Mouse (Mus musculus) heart, adult 9 months (tissue): ENCODE data around the gene Pdzk1ip1.

Experiments used
- DNase-seq, 2 experiments: peaks; one replicate each; pipeline ENCODE4 v3.0.0; 2022; ENCODE audit warnings: low spot score in 2 of 2

Gene Pdzk1ip1

GRCm38 (mm10) chr4:115075204-115075915 lies 13.1 kb upstream of the Pdzk1ip1 start:
- DNase-seq, result peak; percentile 49 to 74

GRCm38 (mm10) chr4:115078892-115079820 lies 9.4 kb upstream of the Pdzk1ip1 start:
- DNase-seq, result peak in 1 of 2 experiments; percentile 40

- DNase-seq, result no peak
Observed at GRCm38 (mm10) chr4:115079821-115080349, 8.6 kb upstream of the Pdzk1ip1 start.

GRCm38 (mm10) chr4:115083031-115083430 lies 5.5 kb upstream of the Pdzk1ip1 start:
- DNase-seq, result no peak

- DNase-seq, result peak; percentile 35 to 52
Observed at GRCm38 (mm10) chr4:115085522-115086095, 2.9 kb upstream of the Pdzk1ip1 start.

GRCm38 (mm10) chr4:115086257-115086656 lies 2.3 kb upstream of the Pdzk1ip1 start:
- no peak for DNase-seq

- no peak for DNase-seq
Observed at GRCm38 (mm10) chr4:115086763-115087415, 1.6 kb upstream of the Pdzk1ip1 start.

- DNase-seq, result no peak
Observed at GRCm38 (mm10) chr4:115090592-115090991, 2.1 kb downstream of the Pdzk1ip1 start.

- DNase-seq, result no peak
Observed at GRCm38 (mm10) chr4:115091806-115092205, 3.3 kb downstream of the Pdzk1ip1 start.

- DNase-seq, result no peak
Observed at GRCm38 (mm10) chr4:115093331-115093864, 4.9 kb downstream of the Pdzk1ip1 start.

- DNase-seq, result no peak
Observed at GRCm38 (mm10) chr4:115094056-115094455, 5.5 kb downstream of the Pdzk1ip1 start.

- peak in 1 of 2 experiments; percentile 17 for DNase-seq
Observed at GRCm38 (mm10) chr4:115095671-115096434, 7.3 kb downstream of the Pdzk1ip1 start.

GRCm38 (mm10) chr4:115096435-115097145 lies 8.1 kb downstream of the Pdzk1ip1 start:
- DNase-seq, result no peak

GRCm38 (mm10) chr4:115097146-115097496 lies 8.6 kb downstream of the Pdzk1ip1 start:
- DNase-seq, result no peak

GRCm38 (mm10) chr4:115101682-115102081 lies 13.2 kb downstream of the Pdzk1ip1 start:
- DNase-seq, result peak in 1 of 2 experiments; percentile 17

- DNase-seq, result no peak
Observed at GRCm38 (mm10) chr4:115103510-115103909, 15.0 kb downstream of the Pdzk1ip1 start.

- no peak for DNase-seq
Observed at GRCm38 (mm10) chr4:115111167-115111566, 22.7 kb downstream of the Pdzk1ip1 start.

GRCm38 (mm10) chr4:115113266-115113665 lies 24.8 kb downstream of the Pdzk1ip1 start:
- DNase-seq, result no peak

GRCm38 (mm10) chr4:115119642-115120041 lies 31.1 kb downstream of the Pdzk1ip1 start:
- no peak for DNase-seq

GRCm38 (mm10) chr4:115121162-115121561 lies 32.7 kb downstream of the Pdzk1ip1 start:
- DNase-seq, result no peak
